Mouse (Mus musculus) MEL (cell line): ENCODE measurements at regions not wholly inside any gene's neighbourhood (a gene's known extent, or its start where the extent isn't known, plus 50 kb on each side); places are given as distances from the start of the nearest gene placed in this dataset.

Experiments used
- DNase-seq: peaks from one replicate; pipeline ENCODE4 v3.0.0; 2011; ENCODE audit warnings: low read depth, low spot score
- H3K27ac ChIP-seq: 2 replicates; pipeline ENCODE4 v1.5.1; 2012; ENCODE audit warnings: low read depth, mild to moderate bottlenecking, control low read depth, low read length, moderate library complexity; ENCODE audit not compliant: control insufficient read depth
- H3K27me3 ChIP-seq, 2 experiments: fragments of 150-350 bp in 1 of 2; sonication (generic) in 1 of 2; 2 replicates each; pipeline ENCODE4 v1.6.1; 2012; ENCODE audit warnings: low read length in 2 of 2, mild to moderate bottlenecking in 2 of 2, improper control_type of control experiment in 1 of 2, moderate library complexity in 1 of 2; ENCODE audit not compliant: insufficient read depth in 2 of 2, control insufficient read depth in 1 of 2
- H3K36me3 ChIP-seq, 2 experiments: 2 replicates each; pipeline ENCODE4 v1.6.1; 2012 to 2014; ENCODE audit warnings: low read length in 2 of 2, improper control_type of control experiment in 1 of 2, inconsistent platforms in 1 of 2, mild to moderate bottlenecking in 1 of 2; ENCODE audit not compliant: insufficient read depth in 2 of 2, control insufficient read depth in 1 of 2
- H3K4me1 ChIP-seq, 2 experiments: fragments of 150-350 bp in 1 of 2; sonication (generic) in 1 of 2; 2 replicates each; pipeline ENCODE4 v1.6.1; 2012; ENCODE audit warnings: low read length in 2 of 2, improper control_type of control experiment in 1 of 2, mild to moderate bottlenecking in 1 of 2; ENCODE audit not compliant: insufficient read depth in 2 of 2, control insufficient read depth in 1 of 2
- H3K4me3 ChIP-seq, 2 experiments: fragments of 150-350 bp in 1 of 2; sonication (generic) in 1 of 2; 2 replicates each; pipeline ENCODE4 v1.5.1; 2012; ENCODE audit warnings: low read depth in 2 of 2, low read length in 2 of 2, mild to moderate bottlenecking in 2 of 2, moderate library complexity in 2 of 2, control low read depth in 1 of 2, improper control_type of control experiment in 1 of 2; ENCODE audit not compliant: control insufficient read depth in 1 of 2, insufficient read depth in 1 of 2
- H3K79me2 ChIP-seq: 2 replicates; pipeline ENCODE4 v1.6.1; 2012; ENCODE audit warnings: mild to moderate bottlenecking, low read length, moderate library complexity; ENCODE audit not compliant: control insufficient read depth, poor library complexity, insufficient read depth
- H3K9ac ChIP-seq: 2 replicates; pipeline ENCODE4 v1.6.1; 2012; ENCODE audit warnings: low read depth, mild to moderate bottlenecking, control low read depth, low read length, moderate library complexity; ENCODE audit not compliant: control insufficient read depth, poor library complexity, severe bottlenecking
- H3K9me3 ChIP-seq: fragments of 150-350 bp; sonication (generic); replicated peaks from 2 replicates; pipeline ENCODE4 v1.6.1; 2012; ENCODE audit warnings: mild to moderate bottlenecking, low read length, improper control_type of control experiment, moderate library complexity; ENCODE audit not compliant: insufficient read depth
- E2F4 ChIP-seq: IDR thresholded peaks from 2 replicates; pipeline ENCODE4 v1.6.1; 2011; ENCODE audit warnings: low read depth, low read length, improper control_type of control experiment, borderline replicate concordance
- ELF1 ChIP-seq: IDR thresholded peaks from 2 replicates; pipeline ENCODE4 v1.6.1; 2014; ENCODE audit warnings: low read depth, mild to moderate bottlenecking, inconsistent platforms, low read length, improper control_type of control experiment, moderate library complexity
- GATA1 ChIP-seq: IDR thresholded peaks from 2 replicates; pipeline ENCODE4 v1.6.1; 2011; ENCODE audit warnings: low read depth, low read length, improper control_type of control experiment
- HCFC1 ChIP-seq: IDR thresholded peaks from 2 replicates; pipeline ENCODE4 v1.6.1; 2012; ENCODE audit warnings: low read depth, mild to moderate bottlenecking, inconsistent platforms, low read length, improper control_type of control experiment, moderate library complexity
- MEF2A ChIP-seq: IDR thresholded peaks from 2 replicates; pipeline ENCODE4 v1.6.1; 2014; ENCODE audit warnings: low read depth, mild to moderate bottlenecking, inconsistent platforms, low read length, improper control_type of control experiment; ENCODE audit not compliant: poor library complexity, insufficient replicate concordance, severe bottlenecking; ENCODE audit errors: extremely low read depth
- MYB ChIP-seq: IDR thresholded peaks from 2 replicates; pipeline ENCODE4 v1.6.1; 2011; ENCODE audit warnings: mild to moderate bottlenecking, low read depth, low read length, improper control_type of control experiment
- MYC ChIP-seq: IDR thresholded peaks from 2 replicates; pipeline ENCODE4 v1.6.1; 2011; ENCODE audit warnings: low read depth, mild to moderate bottlenecking, low read length, improper control_type of control experiment, moderate library complexity
- NRF1 ChIP-seq: IDR thresholded peaks from 2 replicates; pipeline ENCODE4 v1.6.1; 2014; ENCODE audit warnings: low read depth, mild to moderate bottlenecking, inconsistent platforms, low read length, improper control_type of control experiment, moderate library complexity; ENCODE audit not compliant: poor library complexity, insufficient read depth, severe bottlenecking
- RAD21 ChIP-seq: IDR thresholded peaks from 2 replicates; pipeline ENCODE4 v1.6.1; 2011; ENCODE audit warnings: mild to moderate bottlenecking, low read depth, low read length, improper control_type of control experiment
- RCOR1 ChIP-seq: IDR thresholded peaks from 2 replicates; pipeline ENCODE4 v1.6.1; 2012; ENCODE audit warnings: low read depth, mild to moderate bottlenecking, inconsistent platforms, low read length, improper control_type of control experiment
- SIN3A ChIP-seq: IDR thresholded peaks from 2 replicates; pipeline ENCODE4 v1.6.1; 2012; ENCODE audit warnings: low read length, improper control_type of control experiment, inconsistent platforms
- SMC3 ChIP-seq: IDR thresholded peaks from 2 replicates; pipeline ENCODE4 v1.6.1; 2011; ENCODE audit warnings: low read depth, low read length, improper control_type of control experiment
- TBP ChIP-seq: IDR thresholded peaks from 2 replicates; pipeline ENCODE4 v1.8.0; 2011; ENCODE audit warnings: low read depth, low read length, improper control_type of control experiment
- USF1 ChIP-seq: IDR thresholded peaks from 2 replicates; pipeline ENCODE4 v1.6.1; 2014; ENCODE audit warnings: low read depth, mild to moderate bottlenecking, inconsistent platforms, low read length, improper control_type of control experiment, moderate library complexity
- USF2 ChIP-seq, 2 experiments: IDR thresholded peaks; 2 replicates each; pipeline ENCODE4 v1.6.1; 2011 to 2012; ENCODE audit warnings: improper control_type of control experiment in 2 of 2, low read length in 2 of 2, borderline replicate concordance in 1 of 2, inconsistent platforms in 1 of 2, low read depth in 1 of 2, mild to moderate bottlenecking in 1 of 2; ENCODE audit not compliant: insufficient read depth in 1 of 2
- ZC3H11A ChIP-seq: IDR thresholded peaks from 2 replicates; pipeline ENCODE4 v1.6.1; 2012; ENCODE audit warnings: low read depth, mild to moderate bottlenecking, inconsistent platforms, low read length, improper control_type of control experiment
- ZMIZ1 ChIP-seq: IDR thresholded peaks from 2 replicates; pipeline ENCODE4 v1.6.1; 2012; ENCODE audit warnings: low read depth, mild to moderate bottlenecking, inconsistent platforms, low read length, improper control_type of control experiment, moderate library complexity

DNA sequence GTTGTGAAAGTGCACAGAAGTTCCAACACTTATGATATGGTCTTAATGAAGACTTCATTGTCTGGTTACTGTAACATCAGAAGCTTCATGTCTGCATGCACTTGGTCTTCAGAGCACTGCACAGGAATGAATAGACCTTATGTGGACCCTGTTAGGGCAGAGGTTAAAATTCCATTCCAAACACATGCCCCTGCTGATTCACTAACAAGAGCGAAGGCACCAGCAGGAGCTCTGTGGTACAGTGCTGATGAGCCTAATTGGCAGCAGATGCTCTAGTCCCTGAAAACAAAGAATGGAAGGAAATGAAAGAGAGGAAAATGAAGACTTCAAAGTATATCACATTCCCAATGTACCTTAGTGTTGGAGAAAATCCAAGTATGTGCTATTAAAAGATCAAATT lies 365.1 kb upstream of the Alcam start:
- Histone ChIP-seq H3K9ac (no peak overlapping the region), H3K27ac (no peak overlapping the region), H3K4me1 (no peaks in the 10 kb centered on the region), H3K36me3 (no peaks in the 10 kb centered on the region), H3K4me3 (no peak overlapping the region), H3K79me2 (no peaks in the 10 kb centered on the region), H3K27me3 (no peaks in the 10 kb centered on the region), H3K9me3 (no peaks in the 10 kb centered on the region)
- TF ChIP-seq RAD21 (no peak), RCOR1 (no peak), ZMIZ1 (no peak), NRF1 (no peak), ELF1 (no peak), MYC (no peak), E2F4 (no peak), USF1 (no peak), ZC3H11A (no peak), USF2 (IDR thresholded peaks at IDR 0.05; ENCODE audit: borderline replicate concordance in 1 of 2, insufficient read depth in 1 of 2, low read depth in 1 of 2, low read length in 2 of 2) (no peak), HCFC1 (no peak)
- DNase-seq: no peak

- no peaks in the 10 kb centered on the region for H3K9me3 ChIP-seq
- no peak overlapping the region for H3K27ac ChIP-seq
- no peak overlapping the region for H3K4me3 ChIP-seq
- no peaks in the 10 kb centered on the region for H3K4me1 ChIP-seq
- H3K9ac ChIP-seq: no peak overlapping the region
- no peaks in the 10 kb centered on the region for H3K27me3 ChIP-seq
- H3K79me2 ChIP-seq: no peaks in the 10 kb centered on the region
- DNase-seq: no peak
- TF ChIP-seq ZMIZ1 (no peak), HCFC1 (no peak), TBP (no peak), NRF1 (no peak), MYB (no peak), MYC (no peak), GATA1 (no peak), MEF2A (no peak), SIN3A (no peak), USF2 (IDR thresholded peaks at IDR 0.05; ENCODE audit: borderline replicate concordance in 1 of 2, insufficient read depth in 1 of 2, low read depth in 1 of 2, low read length in 2 of 2) (no peak), SMC3 (no peak)
- H3K36me3 ChIP-seq: no peaks in the 10 kb centered on the region
Measured at GRCm38 (mm10) chr16:52811219-52811618, 357.3 kb upstream of the Alcam start.
